Mouse (Mus musculus): Measurements from ENCODE around the gene Skiv2l. TPM values are rescaled to one million over a fixed set of nuclear protein-coding genes. Genes with fewer than 3 reads are reported as not detected.

The Skiv2l gene
- polyA plus RNA-seq, 1 experiment from 2014 or later: 39.5 TPM

GRCm38 (mm10) chr17:34861704-34862415, 11.8 kb upstream of the Skiv2l start:
- 59% methylated on average over 13 of the region's 13 CpGs for WGBS
- H3K9ac ChIP-seq: no peak overlapping the region
- H3K27ac ChIP-seq: no peak overlapping the region
- H3K4me2 ChIP-seq: no peak overlapping the region
- no peaks in the 10 kb centered on the region for H3K27me3 ChIP-seq (replicated peaks)
- H3K4me1 ChIP-seq: no peaks in the 10 kb centered on the region
- H3K36me3 ChIP-seq: peaks cover 6% of the 10 kb centered on the region
- peak; percentile 52 for ATAC-seq (ENCODE audit: insufficient read depth, low FRiP score, low read depth)
- H3K4me3 ChIP-seq (replicated peaks): no peak overlapping the region
- no peaks in the 10 kb centered on the region for H3K9me3 ChIP-seq

DNA sequence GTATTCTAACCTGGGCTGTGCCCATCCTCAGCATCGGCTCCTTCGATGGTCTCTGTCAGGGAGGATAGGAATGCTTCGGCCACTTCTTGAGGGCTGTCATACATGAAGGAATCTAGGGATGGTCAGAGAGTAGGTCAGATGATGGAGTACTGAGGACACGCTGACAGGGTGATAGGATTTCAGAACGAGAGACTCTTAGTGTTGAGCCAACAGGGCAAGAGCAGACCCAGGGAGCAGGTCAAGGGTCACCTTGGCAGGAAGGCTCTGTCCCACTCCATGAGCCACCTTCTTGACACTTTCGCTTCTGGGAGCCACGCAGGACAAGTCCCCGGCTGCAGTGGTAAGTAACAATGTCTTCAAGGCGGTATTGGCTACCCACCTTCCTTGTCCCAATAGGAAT, 10.5 kb upstream of the Skiv2l start:
- H3K4me2 ChIP-seq: no peak overlapping the region
- H3K4me1 ChIP-seq: no peaks in the 10 kb centered on the region
- peaks cover 13% of the 10 kb centered on the region for H3K36me3 ChIP-seq
- no peak overlapping the region for H3K27ac ChIP-seq
- WGBS: 78% methylated on average over 9 of the region's 9 CpGs
- no peaks in the 10 kb centered on the region for H3K27me3 ChIP-seq (replicated peaks)
- no peak overlapping the region for H3K9ac ChIP-seq
- no peak for ATAC-seq (ENCODE audit: insufficient read depth, low FRiP score, low read depth)
- no peaks in the 10 kb centered on the region for H3K9me3 ChIP-seq
- H3K4me3 ChIP-seq (replicated peaks): no peak overlapping the region

DNA sequence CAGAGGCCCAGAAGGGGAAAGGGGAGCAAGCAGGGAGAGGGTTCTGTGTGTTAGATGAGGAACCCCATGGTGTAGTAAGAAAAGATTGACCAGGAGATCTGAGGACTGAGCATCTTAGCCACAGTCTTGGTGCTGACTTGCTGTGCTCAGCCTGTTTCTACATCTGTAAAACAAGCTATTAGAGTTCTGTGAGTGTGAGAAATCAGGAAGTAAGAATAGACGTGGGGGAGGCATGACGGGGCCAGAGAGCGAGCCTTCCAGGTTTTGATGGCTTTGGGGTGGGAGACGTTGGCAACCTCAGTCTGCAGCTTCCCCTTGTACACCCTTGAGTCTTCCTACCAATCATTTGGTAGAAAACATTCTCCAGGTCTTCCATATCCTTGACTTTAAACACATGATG, 8.7 kb upstream of the Skiv2l start:
- no peak overlapping the region for H3K4me3 ChIP-seq (replicated peaks)
- H3K4me1 ChIP-seq: no peaks in the 10 kb centered on the region
- no peak overlapping the region for H3K27ac ChIP-seq
- H3K4me2 ChIP-seq: no peak overlapping the region
- no peak overlapping the region for H3K9ac ChIP-seq
- peaks cover 25% of the 10 kb centered on the region for H3K36me3 ChIP-seq
- H3K9me3 ChIP-seq: no peaks in the 10 kb centered on the region
- no peak for ATAC-seq (ENCODE audit: insufficient read depth, low FRiP score, low read depth)
- WGBS: 87% methylated on average over 4 of the region's 4 CpGs
- no peaks in the 10 kb centered on the region for H3K27me3 ChIP-seq (replicated peaks)

GRCm38 (mm10) chr17:34855825-34856224, 5.8 kb upstream of the Skiv2l start:
- Histone ChIP-seq H3K4me3 (replicated peaks) (no peak overlapping the region), H3K9me3 (no peaks in the 10 kb centered on the region), H3K27me3 (replicated peaks) (no peaks in the 10 kb centered on the region), H3K9ac (no peak overlapping the region), H3K36me3 (peaks cover 40% of the 10 kb centered on the region), H3K4me2 (no peak overlapping the region), H3K4me1 (peaks cover 14% of the 10 kb centered on the region), H3K27ac (no peak overlapping the region)
- no peak; the same call in 1 of the 2 replicates for ATAC-seq (ENCODE audit: insufficient read depth, low FRiP score, low read depth)
- 37% methylated on average over 3 of the region's 3 CpGs for WGBS

DNA sequence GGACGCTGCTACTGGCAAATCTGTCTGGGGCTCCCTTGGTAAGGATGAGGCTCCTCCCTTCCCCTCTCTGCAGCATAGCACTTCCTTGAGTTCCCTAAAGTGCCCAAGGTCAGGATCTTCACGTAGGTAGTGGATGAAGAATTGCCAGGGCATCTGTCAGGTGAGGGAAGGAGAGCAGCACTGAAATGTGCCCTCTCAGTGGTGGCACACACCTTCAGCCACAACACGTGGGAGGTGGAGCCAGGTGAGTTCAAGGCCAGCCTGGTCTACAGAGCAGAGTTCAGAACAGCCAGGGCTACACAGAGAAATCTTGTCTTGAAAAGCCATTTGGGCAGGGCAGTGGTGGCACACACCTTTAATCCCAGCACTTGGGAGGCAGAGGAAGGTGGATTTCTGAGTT, 4.8 kb upstream of the Skiv2l start:
- Histone ChIP-seq H3K27ac (no peak overlapping the region), H3K4me2 (no peak overlapping the region), H3K9ac (no peak overlapping the region), H3K9me3 (no peaks in the 10 kb centered on the region), H3K4me3 (replicated peaks) (no peak overlapping the region), H3K4me1 (peaks cover 18% of the 10 kb centered on the region), H3K36me3 (peaks cover 40% of the 10 kb centered on the region), H3K27me3 (replicated peaks) (no peaks in the 10 kb centered on the region)
- ATAC-seq (ENCODE audit: insufficient read depth, low FRiP score, low read depth): no peak
- WGBS: 72% methylated on average over 3 of the region's 3 CpGs

- peaks cover 25% of the 10 kb centered on the region for H3K4me1 ChIP-seq
- ATAC-seq (ENCODE audit: insufficient read depth, low FRiP score, low read depth): no peak
- H3K27ac ChIP-seq: no peak overlapping the region
- no peak overlapping the region for H3K4me3 ChIP-seq (replicated peaks)
- 75% methylated on average over 8 of the region's 8 CpGs for WGBS
- H3K9ac ChIP-seq: no peak overlapping the region
- H3K36me3 ChIP-seq: peaks cover 40% of the 10 kb centered on the region
- H3K9me3 ChIP-seq: no peaks in the 10 kb centered on the region
- H3K27me3 ChIP-seq (replicated peaks): no peaks in the 10 kb centered on the region
- no peak overlapping the region for H3K4me2 ChIP-seq
These were observed 3.5 kb upstream of the Skiv2l start for GRCm38 (mm10) chr17:34853511-34853910.

DNA sequence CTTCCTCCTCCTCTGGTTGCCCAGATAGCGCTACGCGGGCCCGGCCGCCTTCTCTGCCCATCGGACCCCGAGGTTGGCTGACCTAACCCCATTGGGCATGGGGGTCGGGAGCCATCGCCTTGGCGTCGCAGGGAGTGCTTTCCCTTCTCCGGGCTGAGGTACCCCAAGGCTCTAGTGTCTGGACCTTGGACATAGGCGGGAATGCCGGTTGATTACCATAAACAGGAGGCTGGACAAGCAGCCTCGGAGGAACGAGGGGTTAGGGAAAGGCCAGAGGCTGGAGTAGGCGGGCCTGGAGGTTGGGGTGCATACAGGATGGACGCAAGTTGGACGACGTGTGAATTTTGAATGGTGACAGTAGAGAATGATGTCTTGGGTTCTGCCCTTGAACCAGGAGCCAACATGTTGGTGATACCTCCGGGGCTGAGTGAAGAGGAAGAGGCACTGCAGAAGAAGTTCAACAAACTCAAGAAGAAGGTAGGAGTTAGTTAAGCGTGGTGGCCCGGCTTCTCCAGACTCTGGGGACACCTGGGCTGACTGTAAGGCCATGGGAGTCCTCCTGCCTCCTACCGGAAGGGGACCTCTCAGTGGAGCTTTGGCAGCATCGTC, 611 bp upstream of the Skiv2l start:
- H3K4me3 ChIP-seq (replicated peaks): peak overlapping the region; percentile 69
- peak; percentile 16 for ATAC-seq (ENCODE audit: insufficient read depth, low FRiP score, low read depth)

GRCm38 (mm10) chr17:34847615-34848014, 2.4 kb downstream of the Skiv2l start:
- H3K36me3 ChIP-seq: peaks cover 32% of the 10 kb centered on the region; the same call in 1 of the 2 replicates
- H3K9ac ChIP-seq: no peak overlapping the region
- 92% methylated on average over 7 of the region's 7 CpGs for WGBS
- no peaks in the 10 kb centered on the region for H3K27me3 ChIP-seq (replicated peaks)
- H3K4me1 ChIP-seq: peaks cover 25% of the 10 kb centered on the region
- H3K4me3 ChIP-seq (replicated peaks): no peak overlapping the region
- no peak for ATAC-seq (ENCODE audit: insufficient read depth, low FRiP score, low read depth)
- no peak overlapping the region for H3K4me2 ChIP-seq
- H3K27ac ChIP-seq: no peak overlapping the region
- no peaks in the 10 kb centered on the region for H3K9me3 ChIP-seq

More for the DNA sequence above, 611 bp upstream of the Skiv2l start:
- H3K9me3 ChIP-seq: no peaks in the 10 kb centered on the region
- 1% methylated on average over 25 of the region's 25 CpGs for WGBS
- peaks cover 41% of the 10 kb centered on the region for H3K36me3 ChIP-seq
- peak overlapping the region; percentile 55 for H3K27ac ChIP-seq
- peak overlapping the region; percentile 93 for H3K9ac ChIP-seq
- peak overlapping the region; percentile 95 for H3K4me2 ChIP-seq
- no peaks in the 10 kb centered on the region for H3K27me3 ChIP-seq (replicated peaks)
- H3K4me1 ChIP-seq: peaks cover 25% of the 10 kb centered on the region

- no peaks in the 10 kb centered on the region for H3K9me3 ChIP-seq
- H3K4me1 ChIP-seq: peaks cover 23% of the 10 kb centered on the region
- H3K4me2 ChIP-seq: no peak overlapping the region
- ATAC-seq (ENCODE audit: insufficient read depth, low FRiP score, low read depth): no peak
- 91% methylated on average over 6 of the region's 6 CpGs for WGBS
- H3K27ac ChIP-seq: no peak overlapping the region
- no peak overlapping the region for H3K4me3 ChIP-seq (replicated peaks)
- H3K27me3 ChIP-seq (replicated peaks): no peaks in the 10 kb centered on the region
- H3K36me3 ChIP-seq: peaks cover 29% of the 10 kb centered on the region; the same call in 1 of the 2 replicates
- H3K9ac ChIP-seq: no peak overlapping the region
These were observed 2.8 kb downstream of the Skiv2l start for GRCm38 (mm10) chr17:34847192-34847591.

DNA sequence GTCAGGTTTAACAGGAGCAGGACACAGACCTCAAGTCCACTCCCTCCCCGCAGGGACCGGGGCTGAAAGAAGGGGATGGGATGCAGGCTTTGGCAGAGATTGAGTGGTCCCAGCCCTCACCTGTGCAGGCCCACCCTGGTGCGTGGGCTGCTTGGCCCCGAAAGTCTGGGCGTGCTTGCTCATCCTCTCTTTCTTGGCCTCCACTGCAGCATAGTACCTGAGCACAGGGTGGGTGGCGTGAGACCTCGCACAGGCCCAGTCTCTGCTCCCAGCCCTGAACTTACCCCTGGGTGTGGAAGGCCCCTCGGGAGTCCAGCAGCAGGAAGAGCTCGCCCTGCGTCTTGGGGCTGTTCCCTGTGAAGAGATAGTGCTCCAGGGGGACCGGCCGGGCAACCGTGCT, 5.1 kb downstream of the Skiv2l start:
- Histone ChIP-seq H3K9me3 (no peaks in the 10 kb centered on the region), H3K9ac (no peak overlapping the region), H3K4me3 (replicated peaks) (no peak overlapping the region), H3K27me3 (replicated peaks) (no peaks in the 10 kb centered on the region), H3K36me3 (peaks cover 48% of the 10 kb centered on the region), H3K4me1 (peaks cover 8% of the 10 kb centered on the region; the same call in 1 of the 2 replicates), H3K4me2 (no peak overlapping the region), H3K27ac (no peak overlapping the region)
- no peak for ATAC-seq (ENCODE audit: insufficient read depth, low FRiP score, low read depth)
- WGBS: 93% methylated on average over 13 of the region's 13 CpGs

DNA sequence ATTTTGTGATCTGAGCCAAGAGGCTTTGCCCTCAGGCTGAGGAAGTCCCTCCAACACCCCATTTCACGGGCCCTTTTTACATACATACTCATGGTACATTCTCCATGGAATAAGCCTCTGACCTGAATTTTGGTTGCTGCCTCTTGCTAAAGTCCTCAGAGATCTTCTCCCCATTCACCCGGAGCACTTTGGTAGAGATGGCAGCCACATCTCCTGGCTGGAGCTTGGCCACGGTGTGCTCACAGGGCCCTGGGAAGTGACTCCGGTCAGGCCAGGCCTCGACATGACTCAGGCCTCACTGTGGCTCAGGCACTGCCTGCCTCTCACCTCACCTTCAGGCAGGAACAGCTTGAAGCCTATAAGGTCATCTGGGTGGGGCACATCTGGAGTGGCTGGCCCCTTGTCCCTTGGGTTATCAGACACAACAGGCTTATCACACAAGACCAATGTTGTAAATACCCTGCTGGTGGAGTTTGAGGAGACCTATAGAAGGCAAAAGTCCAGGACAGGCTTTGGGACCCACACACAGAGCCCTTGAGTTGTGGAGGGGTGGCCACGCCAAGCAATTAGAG, 9.2 kb downstream of the Skiv2l start:
- 83% methylated on average over 6 of the region's 6 CpGs for whole genome bisulfite sequencing
- peaks cover 48% of the 10 kb centered on the region for H3K36me3 ChIP-seq

GRCm38 (mm10) chr17:34838785-34839184, 11.2 kb downstream of the Skiv2l start:
- WGBS: 86% methylated on average over 7 of the region's 7 CpGs
- no peak overlapping the region for H3K4me2 ChIP-seq
- H3K4me3 ChIP-seq (replicated peaks): peak overlapping the region; percentile 3; the same call in 1 of the 2 replicates
- peaks cover 21% of the 10 kb centered on the region for H3K4me1 ChIP-seq
- H3K36me3 ChIP-seq: peaks cover 39% of the 10 kb centered on the region
- H3K27ac ChIP-seq: no peak overlapping the region
- no peak for ATAC-seq (ENCODE audit: insufficient read depth, low FRiP score, low read depth)
- H3K27me3 ChIP-seq (replicated peaks): no peaks in the 10 kb centered on the region
- H3K9me3 ChIP-seq: no peaks in the 10 kb centered on the region
- no peak overlapping the region for H3K9ac ChIP-seq

More for the DNA sequence above, 9.2 kb downstream of the Skiv2l start:
- no peak for ATAC-seq (ENCODE audit: insufficient read depth, low FRiP score, low read depth)
- no peak overlapping the region for H3K4me3 ChIP-seq (replicated peaks)
- no peaks in the 10 kb centered on the region for H3K9me3 ChIP-seq
- peaks cover 17% of the 10 kb centered on the region for H3K4me1 ChIP-seq
- no peaks in the 10 kb centered on the region for H3K27me3 ChIP-seq (replicated peaks)
- no peak overlapping the region for H3K9ac ChIP-seq
- no peak overlapping the region for H3K27ac ChIP-seq
- H3K4me2 ChIP-seq: no peak overlapping the region

Measured in stomach, embryonic 15.5 days (tissue).